Mouse (Mus musculus) ovary, postnatal 14 days (tissue): ENCODE measurements around the gene Rnase4.

Experiments used
- DNase-seq: peaks from one replicate; pipeline ENCODE4 v3.0.0; 2022; ENCODE audit warnings: low spot score

The Rnase4 gene

DNA sequence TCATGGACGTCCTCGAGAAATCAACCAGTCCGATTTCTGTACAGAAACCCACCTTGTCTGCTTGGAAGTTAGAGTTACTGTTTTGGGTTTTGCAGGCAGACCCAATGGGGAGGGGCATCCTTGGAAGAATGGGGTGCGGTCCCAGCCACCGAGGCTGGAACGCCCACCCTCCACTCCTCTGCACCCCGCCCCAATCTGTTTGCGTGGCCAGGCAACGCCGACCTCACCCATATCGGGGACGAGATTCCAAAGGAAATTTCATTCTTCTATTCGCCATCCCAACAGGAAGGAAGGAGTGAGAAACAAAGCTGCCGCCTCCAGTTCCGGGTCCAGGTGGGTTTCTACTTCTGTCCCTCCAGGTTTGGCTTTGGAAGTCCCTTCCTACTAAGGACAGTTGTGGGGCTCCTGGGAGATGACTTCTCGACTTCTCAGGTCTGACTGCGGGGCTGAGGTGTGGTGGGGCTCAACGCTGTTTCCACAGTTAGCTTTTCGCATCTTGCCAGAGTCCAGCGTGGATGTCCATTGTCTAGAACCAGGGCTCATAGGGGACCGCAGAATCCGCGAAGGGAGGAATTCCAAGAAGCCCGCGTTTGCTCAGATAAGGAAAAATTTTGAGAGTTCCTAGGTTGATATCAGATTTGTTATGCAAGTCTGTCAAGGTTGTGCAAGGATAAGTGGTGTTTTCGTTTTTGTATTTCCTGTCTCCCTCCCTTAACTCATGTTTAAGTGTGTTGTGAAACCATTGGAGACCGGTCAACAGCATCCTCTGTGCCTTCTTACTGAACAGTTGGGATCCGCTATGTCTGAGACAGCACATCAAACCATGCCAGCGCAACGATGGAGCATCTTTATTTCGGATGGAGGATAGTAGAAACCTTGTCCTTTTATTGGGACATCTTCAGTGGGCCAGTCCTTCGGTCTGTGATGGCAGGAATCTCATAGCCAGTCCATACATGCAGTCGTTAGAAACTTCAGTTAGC lies at the start of gene Rnase4, which contains the start of gene Ang:
TSS of gene Rnase4 (plus strand) at position 157 of the 980 bp plus-strand sequence.
TSS of gene Ang (plus strand) at position 230 of the 980 bp plus-strand sequence.
- DNase-seq, result peak; percentile 38

DNA sequence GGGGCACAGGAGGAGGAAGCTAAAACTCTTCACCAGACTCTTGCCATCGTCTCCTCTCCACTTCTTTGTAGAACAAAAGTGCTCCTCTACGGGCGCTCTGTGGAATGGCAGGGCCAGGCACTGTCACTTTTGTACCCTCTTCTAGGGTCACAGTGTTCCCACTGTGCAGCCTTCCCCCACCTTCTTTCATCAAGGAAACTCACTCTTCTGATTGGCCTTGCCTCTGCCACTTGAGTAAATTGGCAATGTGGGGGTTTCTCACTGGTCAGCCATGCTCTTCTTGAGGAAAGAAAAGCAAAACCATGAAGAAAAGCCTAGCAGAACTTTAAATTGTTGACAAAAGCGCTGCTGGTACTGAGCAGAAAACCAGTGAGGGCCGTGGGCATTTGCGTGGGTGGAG lies 49.1 kb upstream of the Rnase4 start, which contains the start of gene Rnase9:
TSS of gene Rnase9 (minus strand) at position 101 of the 400 bp plus-strand sequence.
- DNase-seq, result no peak

DNA sequence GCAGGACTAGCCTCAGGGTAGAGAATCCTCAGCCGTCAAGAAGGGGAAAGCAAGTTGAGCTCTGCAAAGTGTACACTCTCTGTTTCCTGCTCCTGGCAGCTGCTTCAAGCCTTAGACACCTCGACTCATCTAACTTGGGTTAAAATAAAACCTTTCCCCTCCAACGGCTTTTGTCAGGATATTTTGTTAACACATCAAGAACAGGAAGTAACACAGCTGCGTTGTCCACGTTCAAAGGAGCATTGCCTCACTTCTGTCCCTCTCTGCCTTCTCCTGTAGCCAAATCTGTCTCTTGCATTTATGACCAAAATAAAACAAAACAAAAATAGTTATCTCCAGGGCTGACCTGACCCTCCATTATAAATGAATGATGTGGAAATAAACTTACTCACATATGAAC lies 43.0 kb upstream of the Rnase4 start:
- DNase-seq, result no peak

DNA sequence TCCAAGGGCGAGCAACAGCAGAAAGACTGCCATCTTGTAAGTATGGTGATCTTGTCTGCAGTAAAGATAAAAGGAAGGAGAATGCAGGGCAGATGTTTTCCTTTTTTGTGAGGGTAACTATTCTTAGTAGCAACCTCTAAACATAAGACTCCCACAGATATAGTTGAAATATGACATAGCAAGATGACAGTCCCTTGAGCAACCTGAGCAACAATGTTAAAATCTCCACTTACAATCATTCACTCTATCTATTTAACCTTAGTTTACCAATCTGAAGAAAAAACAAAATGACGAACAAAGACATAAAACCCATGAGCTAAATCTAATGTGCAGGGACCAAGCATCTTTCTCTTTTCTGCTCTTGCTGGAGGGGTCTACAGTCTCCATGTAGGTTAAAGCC lies 40.8 kb upstream of the Rnase4 start, which contains the start of gene Rnase11:
TSS of gene Rnase11 (minus strand) at position 101 of the 400 bp plus-strand sequence.
- no peak for DNase-seq

DNA sequence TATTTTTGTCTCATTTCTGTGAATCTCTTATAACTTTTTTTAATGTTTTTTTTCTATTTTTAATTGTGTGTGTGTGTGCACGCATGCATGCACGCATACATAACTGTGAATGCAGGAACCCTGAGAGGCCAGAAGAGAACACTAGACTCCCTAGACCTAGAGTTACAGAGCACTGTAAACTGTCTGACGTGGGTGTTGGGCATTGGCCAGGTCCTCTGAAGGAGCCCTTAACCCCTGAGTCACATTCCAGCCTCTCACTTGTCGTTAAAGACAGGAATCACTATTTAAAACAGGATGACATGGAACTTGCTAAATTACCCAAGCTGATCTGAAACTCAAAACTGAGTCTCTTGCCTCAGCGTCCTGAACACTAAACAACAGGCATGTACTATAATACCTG lies 38.9 kb upstream of the Rnase4 start:
- no peak for DNase-seq

DNA sequence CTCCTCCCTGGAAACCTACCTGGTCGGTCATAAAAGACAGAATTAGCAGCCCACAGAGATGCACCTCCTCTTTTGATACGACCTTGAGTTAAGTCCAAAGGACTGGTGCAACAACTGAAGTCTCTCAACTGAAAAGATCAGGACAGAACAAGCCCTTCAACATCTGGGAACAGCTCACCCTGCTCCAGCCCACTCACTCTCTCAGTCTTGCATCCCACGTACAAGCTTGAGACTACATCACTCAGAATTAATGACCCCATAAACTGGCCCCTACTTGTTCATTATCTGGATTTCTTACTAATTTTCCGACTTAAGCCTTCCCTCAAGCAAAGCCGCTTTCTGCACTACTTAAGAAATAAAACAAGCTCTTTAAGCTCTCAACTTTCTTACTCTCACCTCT lies 37.7 kb upstream of the Rnase4 start:
- no peak for DNase-seq

DNA sequence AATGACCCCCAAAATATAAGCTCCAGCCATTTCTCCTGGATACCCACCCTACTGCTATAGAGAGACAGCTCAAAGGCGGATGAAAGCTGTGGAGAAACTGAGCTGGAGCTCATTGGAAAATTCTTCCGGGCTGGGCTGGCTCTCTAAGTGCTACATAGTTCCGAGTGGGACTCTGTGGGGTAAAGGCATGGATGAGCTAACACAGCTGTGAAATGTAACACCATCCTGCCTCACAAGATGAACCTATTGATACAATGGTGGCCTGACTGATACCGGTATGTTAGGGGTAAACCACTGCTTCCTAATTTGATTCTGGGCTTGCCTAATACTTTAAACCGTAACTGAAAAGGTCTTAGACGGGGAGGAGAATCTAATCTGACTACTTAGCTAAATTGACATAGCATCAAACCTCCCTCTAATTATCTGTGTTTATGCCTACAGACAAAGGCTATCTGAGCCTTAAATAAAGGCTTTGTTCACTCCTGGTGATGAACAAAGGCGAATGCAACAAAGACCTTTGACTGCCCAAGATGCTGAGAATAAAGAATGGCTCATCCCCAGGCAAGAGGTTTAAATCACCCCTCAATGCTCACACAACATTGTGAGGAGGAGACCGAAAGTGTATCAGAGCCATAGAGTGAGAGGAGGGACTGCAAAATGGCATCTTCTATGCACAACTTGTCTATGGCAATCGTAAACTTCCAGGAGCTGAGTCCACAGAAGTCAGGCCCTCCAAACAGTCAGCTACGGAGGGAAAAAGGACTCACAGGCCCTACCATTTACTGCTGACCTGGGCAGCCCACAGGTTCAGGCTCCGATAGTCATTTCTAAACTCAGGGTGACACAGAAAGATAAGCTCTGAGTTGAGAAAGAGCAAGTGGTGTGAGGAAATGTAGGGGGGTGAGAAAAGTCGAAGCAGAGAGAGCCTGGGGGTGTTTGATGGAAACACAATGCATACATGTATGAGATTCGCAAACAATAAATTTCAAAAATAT lies 36.3 kb upstream of the Rnase4 start:
- DNase-seq, result no peak

DNA sequence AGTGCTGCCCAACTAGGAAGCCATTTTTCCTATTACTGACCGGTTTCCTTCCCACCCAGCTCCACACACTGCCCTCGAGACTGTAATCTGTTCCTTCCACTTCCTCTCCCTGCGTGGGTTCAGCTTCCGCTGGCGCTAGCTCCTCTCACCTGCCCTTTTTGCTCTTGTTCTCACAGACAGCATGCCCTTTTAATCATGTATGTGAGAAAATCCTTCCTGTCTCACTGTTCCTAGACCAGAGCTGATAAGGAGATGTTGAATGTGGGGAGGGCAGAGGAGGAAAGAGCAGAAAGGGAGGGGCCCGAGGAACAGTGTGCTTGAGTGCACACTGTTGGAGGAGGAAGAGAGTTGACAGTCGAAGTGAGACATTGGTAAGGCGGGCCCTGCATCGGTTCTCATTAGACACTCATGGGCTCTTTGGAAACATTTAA lies 33.5 kb upstream of the Rnase4 start, which contains the start of gene Rnase12:
TSS of gene Rnase12 (minus strand) at position 261 of the 431 bp plus-strand sequence.
- DNase-seq, result no peak

DNA sequence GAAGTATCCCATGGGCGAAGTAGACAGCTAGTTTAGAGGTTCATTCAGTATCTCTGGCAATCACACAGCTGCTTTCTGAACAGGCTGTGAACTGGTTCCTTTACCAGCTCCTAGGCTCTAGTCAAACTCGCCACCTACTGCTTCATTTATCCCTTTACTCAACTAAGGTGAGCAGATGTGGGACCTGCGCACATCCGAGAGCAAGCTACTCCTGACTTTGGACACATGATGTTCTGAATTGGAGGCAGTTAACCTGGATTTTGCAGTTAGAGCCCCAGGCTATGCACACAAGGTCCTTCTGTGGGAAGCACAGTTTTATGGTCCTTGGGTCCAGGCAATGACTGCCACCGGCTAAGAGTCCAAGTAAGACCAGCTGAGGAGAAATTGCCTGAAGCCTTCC lies 30.1 kb upstream of the Rnase4 start:
- no peak for DNase-seq

DNA sequence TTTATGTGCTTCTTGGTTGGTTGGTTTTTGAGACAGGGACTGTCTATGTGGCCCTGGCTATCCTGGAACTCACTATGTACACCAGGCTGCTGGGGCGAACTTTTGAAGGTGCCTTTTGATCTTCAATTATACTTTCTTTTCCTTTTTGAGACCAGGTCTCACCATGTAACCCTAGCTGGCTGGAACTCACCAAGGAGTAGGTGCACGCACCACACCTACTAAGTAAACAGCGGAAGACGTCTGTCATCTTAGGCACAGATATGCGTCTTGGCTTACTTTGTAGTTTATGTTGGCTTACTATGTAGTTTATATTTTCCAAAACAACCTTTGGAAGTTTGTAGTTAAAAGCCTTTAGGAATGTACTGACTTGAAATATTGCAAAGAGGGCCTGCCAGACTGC lies 21.9 kb upstream of the Rnase4 start:
- no peak for DNase-seq

DNA sequence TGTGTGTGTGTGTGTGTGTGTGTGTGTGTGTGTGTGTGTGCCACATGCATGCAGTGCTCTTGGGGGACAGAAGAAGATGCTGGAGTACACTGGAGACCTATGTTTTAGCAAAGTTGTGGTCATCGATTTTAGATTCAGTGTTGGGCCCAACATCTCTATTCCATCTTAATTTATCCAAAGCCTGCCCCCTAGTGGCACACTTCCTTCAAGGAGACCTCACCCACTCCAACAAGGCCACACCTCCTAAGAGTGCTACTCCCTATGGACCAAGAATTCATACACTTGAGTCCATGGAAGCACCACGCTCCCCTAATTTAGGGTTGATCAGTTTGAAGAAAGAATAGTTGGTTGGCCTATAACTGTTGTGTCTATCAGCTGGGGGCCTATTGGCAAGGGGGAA lies 21.3 kb upstream of the Rnase4 start:
- DNase-seq, result no peak

DNA sequence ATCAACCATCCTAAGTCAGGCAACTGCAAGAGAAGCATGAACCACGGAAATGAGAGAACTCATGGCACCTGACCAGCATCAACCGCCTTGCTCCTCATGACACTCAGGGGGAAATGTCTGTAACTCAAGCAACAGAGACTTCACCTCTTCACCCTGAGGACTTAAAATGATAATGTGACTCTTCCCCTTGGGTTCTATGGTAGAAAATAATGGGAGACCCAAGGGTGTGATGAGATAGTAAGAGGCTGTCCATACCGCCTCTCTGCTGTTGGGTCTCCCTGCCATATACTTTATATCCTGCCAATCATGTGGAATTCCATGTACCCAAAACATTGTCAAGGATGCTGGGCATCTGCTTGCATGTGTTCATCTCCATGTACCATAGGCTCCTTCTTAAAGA lies 16.5 kb upstream of the Rnase4 start, which contains the start of gene Olfr750:
TSS of gene Olfr750 (minus strand) at position 101 of the 400 bp plus-strand sequence.
- no peak for DNase-seq

DNA sequence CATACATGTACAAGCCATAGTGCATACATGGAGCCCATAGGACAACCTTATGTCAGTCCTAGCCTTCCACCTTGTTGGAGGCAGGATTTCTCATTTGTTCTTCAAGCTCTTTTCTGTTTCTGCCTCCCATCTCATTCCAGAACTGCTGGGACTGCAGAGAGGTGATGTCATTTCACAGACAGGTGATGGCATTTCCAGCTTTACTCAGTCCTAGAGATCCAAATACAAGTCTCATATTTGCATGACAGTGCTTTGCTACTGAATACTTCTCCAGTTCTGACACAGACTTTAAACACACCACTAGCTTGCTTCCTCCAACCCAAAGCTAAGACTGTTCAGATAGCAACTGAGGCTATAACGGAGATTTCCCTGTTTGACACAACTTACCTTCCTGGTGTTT lies 11.7 kb upstream of the Rnase4 start:
- DNase-seq, result no peak

DNA sequence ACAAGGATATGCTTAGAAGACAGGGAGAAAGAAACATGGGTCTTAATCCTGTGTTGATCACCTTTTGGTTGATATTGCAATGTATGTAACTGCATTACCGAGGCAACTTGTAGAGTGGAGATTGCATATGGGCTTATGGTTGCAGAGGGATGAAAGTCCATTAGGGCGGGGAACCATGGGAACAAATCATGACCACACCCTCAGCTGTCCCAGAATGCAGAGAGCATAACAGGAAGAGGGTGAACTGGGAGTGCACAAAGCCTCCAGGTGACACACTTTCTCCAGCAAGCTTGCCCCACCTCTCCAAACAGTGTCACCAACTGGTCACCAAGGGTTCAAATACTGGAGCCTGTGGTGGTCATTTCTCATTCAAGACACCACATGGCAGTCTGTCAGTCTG lies 9.8 kb upstream of the Rnase4 start:
- DNase-seq, result no peak

DNA sequence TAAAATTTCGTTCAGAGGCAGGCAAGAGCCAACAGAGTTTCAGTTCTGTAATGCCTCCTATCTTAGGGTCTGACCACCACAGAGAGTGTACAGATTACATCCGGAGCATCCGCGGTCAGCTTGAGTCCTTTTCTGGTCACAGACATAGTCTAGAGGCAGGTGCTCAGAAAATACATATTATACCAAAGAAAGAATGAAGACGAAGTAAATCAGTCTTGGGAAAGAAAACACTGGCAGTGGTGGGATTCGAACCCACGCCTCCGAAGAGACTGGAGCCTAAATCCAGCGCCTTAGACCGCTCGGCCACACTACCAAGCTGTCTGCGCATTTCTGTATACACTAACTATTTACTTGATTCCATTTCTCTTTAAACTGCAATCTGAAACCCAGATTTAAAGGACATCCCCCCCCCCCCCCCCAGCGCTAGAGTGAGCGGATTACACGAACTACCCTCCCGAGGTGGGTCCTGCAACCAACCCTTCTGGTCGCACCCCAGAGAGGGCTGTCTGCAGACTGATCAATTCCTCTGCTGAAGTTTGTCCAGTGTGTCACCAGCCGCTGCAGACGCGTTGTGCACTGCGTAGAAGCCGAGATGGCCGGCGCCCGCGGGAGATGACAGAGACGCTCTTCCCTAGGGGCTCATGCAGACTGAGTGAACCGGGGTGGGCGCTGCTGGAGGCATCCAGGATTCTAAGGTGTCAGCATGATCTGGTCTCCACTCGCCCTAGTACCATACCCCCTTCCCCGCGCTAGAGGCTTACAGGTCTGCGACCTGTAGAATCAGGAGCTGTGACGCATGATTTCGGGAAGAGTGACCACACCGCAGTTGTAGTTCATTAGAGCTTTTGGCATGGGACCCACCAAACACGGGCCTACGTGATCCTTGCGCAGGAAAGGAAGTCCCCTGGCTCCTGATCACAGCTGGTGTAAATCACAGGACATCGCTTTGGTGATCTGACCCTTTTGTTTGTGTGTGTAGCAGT lies 8.0 kb upstream of the Rnase4 start:
- no peak for DNase-seq

DNA sequence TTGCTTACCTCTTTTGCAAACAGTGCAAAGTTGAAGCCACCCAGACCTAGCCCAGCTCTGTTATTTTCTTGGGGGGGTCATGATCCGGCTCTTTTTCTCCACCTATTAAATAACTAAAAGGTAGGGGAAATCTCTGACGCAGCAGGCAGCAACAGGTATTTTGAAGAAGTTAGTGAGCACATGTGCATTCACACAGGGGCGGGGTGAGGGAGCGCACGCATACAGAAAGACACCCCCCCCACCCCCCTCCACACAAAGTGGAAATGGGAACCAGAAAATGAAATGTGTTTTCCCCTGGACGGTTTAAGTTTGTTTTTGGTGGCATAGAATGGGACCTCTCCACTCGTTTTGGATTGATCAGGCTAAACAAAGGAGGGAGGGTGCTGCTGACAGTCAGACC lies 7.1 kb upstream of the Rnase4 start:
- DNase-seq, result no peak

DNA sequence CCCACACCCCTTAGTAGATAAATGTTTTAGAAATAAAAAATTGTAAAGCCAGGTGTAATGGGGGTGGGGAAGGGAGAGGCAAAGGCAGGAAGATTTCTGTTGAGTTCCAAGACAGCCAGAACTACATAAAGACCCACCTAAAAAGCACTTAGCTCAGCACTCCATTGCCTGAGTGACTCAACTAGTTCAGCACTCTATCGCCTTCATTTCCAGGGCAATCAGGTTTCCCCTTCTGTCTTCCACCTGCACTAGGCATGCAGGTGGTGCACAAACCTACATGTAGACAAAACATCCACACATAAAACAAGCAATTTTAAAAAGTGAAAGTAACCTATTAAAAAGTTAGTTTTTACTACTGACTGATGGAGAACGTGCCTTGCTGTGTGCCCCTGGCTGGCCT lies 5.8 kb upstream of the Rnase4 start:
- no peak for DNase-seq

DNA sequence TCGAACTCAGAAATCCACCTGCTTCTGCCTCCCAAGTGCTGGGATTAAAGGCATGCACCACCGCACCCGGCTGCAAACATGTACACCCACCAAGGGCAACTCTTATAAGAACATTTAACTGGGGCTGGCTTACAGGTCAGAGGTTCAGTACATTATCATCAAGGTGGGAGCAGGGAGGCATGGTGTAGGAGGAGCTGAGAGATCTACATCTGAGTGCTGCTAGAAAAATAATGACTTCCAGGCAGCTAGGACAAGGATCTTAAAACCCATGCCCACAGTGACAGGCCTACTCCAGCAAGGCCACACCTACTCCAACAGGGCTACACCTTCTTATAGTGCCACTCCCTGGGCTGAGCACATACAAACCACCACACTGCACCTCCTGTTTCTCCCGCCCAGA lies 5.0 kb upstream of the Rnase4 start:
- DNase-seq, result no peak

DNA sequence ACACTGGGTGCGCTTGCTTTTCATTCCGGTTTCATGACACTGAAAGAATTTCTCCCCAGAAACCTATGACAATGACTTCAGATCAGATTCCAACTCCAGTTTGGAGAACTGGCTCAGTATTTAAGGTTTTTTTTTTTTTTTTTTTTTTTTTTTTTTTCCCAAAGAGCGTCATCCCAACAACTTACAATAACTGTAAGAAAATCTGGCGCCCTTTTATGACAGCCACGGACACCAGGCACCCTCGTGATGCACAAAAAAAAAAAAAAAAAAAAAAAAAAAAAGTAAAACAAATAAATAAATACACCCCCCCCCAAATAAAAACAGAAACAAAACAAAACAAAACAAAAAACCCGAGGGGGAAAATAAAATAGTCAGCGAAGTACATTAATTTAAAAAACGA lies 3.1 kb upstream of the Rnase4 start:
- no peak for DNase-seq

DNA sequence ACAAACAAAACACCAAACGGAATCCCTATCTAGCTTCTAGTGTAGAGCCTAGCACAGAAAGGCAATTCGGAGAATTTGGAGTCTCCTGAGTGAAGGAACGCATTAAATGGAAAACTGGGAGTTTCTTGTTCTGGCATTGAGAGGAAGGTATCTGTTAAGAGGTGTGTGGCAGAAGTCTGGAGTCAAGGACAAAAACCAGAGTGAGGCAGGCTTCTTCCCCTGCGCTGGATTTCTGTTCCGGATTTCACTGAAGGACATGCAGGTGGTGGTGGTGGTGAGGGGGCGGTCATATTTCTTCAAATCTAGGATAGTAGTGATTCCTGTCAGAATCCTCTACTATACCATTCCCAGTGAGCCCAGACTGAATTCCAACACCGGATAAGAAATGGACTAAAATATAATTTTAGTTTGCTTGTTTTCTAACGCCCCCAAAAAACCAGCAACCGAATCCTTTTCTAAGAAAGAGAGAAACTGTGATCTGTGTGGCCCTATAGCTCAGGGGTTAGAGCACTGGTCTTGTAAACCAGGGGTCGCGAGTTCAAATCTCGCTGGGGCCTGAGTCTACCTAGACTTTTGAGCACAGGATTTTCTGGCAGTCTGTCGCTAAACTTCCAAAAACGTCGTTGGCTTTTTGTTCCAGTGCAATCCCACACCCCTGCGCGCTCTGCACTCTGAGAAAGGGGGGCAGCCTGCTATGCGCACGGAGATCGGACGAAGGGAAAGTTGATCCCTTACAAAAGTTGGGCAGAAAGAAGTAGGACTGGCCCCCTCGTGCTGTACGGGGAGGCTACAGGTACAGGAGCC lies 2.5 kb upstream of the Rnase4 start:
- peak; percentile 74 for DNase-seq
